Mouse (Mus musculus) intestine, postnatal 0 days (tissue): ENCODE measurements around the gene Gna12. TPM values are rescaled to one million over a fixed set of nuclear protein-coding genes. Genes with fewer than 3 reads are reported as not detected.

Source experiments
- ATAC-seq: fragments of 200-750 bp; cut with Nextera tagmentation; 2 replicates; pipeline ENCODE4 v1.8.0; 2017; ENCODE audit warnings: mild to moderate bottlenecking, moderate TSS enrichment, moderate library complexity
- H3K27ac ChIP-seq: fragments of 300-500 bp; sonication (generic); 2 replicates; pipeline ENCODE4 v1.5.1; 2014; ENCODE audit warnings: mild to moderate bottlenecking, low read depth, low read length, moderate library complexity
- H3K27me3 ChIP-seq: fragments of 300-500 bp; sonication (generic); replicated peaks from 2 replicates; pipeline ENCODE4 v1.6.1; 2014; ENCODE audit warnings: low read length, mixed read lengths; ENCODE audit not compliant: control insufficient read depth, insufficient read depth
- H3K36me3 ChIP-seq: fragments of 300-500 bp; sonication (generic); 2 replicates; pipeline ENCODE4 v1.6.1; 2014; ENCODE audit warnings: mild to moderate bottlenecking, moderate library complexity; ENCODE audit not compliant: control insufficient read depth, insufficient read depth
- H3K4me1 ChIP-seq: fragments of 300-500 bp; sonication (generic); replicated peaks from 2 replicates; pipeline ENCODE4 v1.6.1; 2014; ENCODE audit warnings: antibody characterized with exemption, low read length, mixed read lengths; ENCODE audit not compliant: control insufficient read depth, insufficient read depth
- H3K4me2 ChIP-seq: fragments of 300-500 bp; sonication (generic); replicated peaks from 2 replicates; pipeline ENCODE4 v1.6.1; 2014; ENCODE audit warnings: low read depth, mild to moderate bottlenecking, moderate library complexity
- H3K4me3 ChIP-seq: fragments of 300-500 bp; sonication (generic); 2 replicates; pipeline ENCODE4 v1.5.1; 2014; ENCODE audit warnings: low read depth, low read length
- H3K9ac ChIP-seq: fragments of 300-500 bp; sonication (generic); 2 replicates; pipeline ENCODE4 v1.6.1; 2014; ENCODE audit warnings: mild to moderate bottlenecking, low read depth, low read length
- H3K9me3 ChIP-seq: fragments of 300-500 bp; sonication (generic); 2 replicates; pipeline ENCODE4 v1.6.1; 2016; ENCODE audit warnings: mixed run types; ENCODE audit not compliant: control insufficient read depth
- CTCF ChIP-seq: sonication (generic); IDR thresholded peaks from 2 replicates; pipeline ENCODE4 v1.5.1; 2016; ENCODE audit warnings: low read depth, mild to moderate bottlenecking, control low read depth, antibody characterized with exemption, moderate library complexity
- WGBS: fragments of 180-500 bp; shearing (Covaris S2); extraction: QIAGEN DNeasy Blood & Tissue Kit; methylation state at CpG from one replicate; pipeline ENCODE4 v1.1.7; 2014; 5-methylcytosine and 5-hydroxymethylcytosine counted together
- polyA plus RNA-seq: library from polyadenylated mRNA; unstranded; fragments of >200 nt; fragmentation: Nextera tagmentation; extraction: Ambion mirVana; gene quantifications from 2 replicates; pipeline ENCODE4 v1.2.1, GENCODE M21; 2015

The Gna12 gene
- polyA plus RNA-seq, result 13.8 and 14.4 TPM in 2 replicates

- peak within 1 kb of the TSS; percentile 61 for H3K4me3 ChIP-seq
- no peak for TF ChIP-seq CTCF
- peak within 1 kb of the TSS; percentile 77 for H3K27ac ChIP-seq
- 0 out of 2 replicates have a peak, but pooled peaks cover 3% of the 10 kb centered on the region for H3K4me1 ChIP-seq
- H3K36me3 ChIP-seq, result no peaks in the 10 kb centered on the region
- WGBS, result under 1% methylated on average over 38 of the region's 49 CpGs
- no peaks in the 10 kb centered on the region for H3K27me3 ChIP-seq
- H3K9ac ChIP-seq, result peak within 1 kb of the TSS; percentile 71
- no peaks in the 10 kb centered on the region for H3K9me3 ChIP-seq
- peak within 1 kb of the TSS; percentile 83 for H3K4me2 ChIP-seq
- ATAC-seq, result peak; percentile 99
These were observed at the start of gene Gna12 for GRCm38 (mm10) chr5:140830314-140831063. Gene Gna12 (minus strand): TSS chr5:140830431.

- Histone ChIP-seq H3K36me3 (no peaks in the 10 kb centered on the region), H3K27me3 (no peaks in the 10 kb centered on the region), H3K27ac (no peak overlapping the region), H3K4me3 (no peak overlapping the region), H3K4me2 (no peak overlapping the region), H3K9me3 (no peaks in the 10 kb centered on the region), H3K4me1 (no peaks in the 10 kb centered on the region), H3K9ac (no peak overlapping the region)
- peak; percentile 54 for TF ChIP-seq CTCF
- 74% methylated on average over 6 of the region's 6 CpGs for WGBS
- no peak for ATAC-seq
These were observed 48.4 kb upstream of the Gna12 start for GRCm38 (mm10) chr5:140878644-140879043.

- Histone ChIP-seq H3K36me3 (no peaks in the 10 kb centered on the region), H3K4me2 (peak overlapping the region; percentile 40; the same call in 1 of the 2 replicates), H3K27ac (no peak overlapping the region), H3K4me1 (no peaks in the 10 kb centered on the region), H3K9ac (no peak overlapping the region), H3K4me3 (no peak overlapping the region), H3K27me3 (no peaks in the 10 kb centered on the region), H3K9me3 (no peaks in the 10 kb centered on the region)
- ATAC-seq, result no peak
- TF ChIP-seq CTCF, result no peak
- 69% methylated on average over 6 of the region's 6 CpGs for WGBS
These were observed 43.6 kb upstream of the Gna12 start for GRCm38 (mm10) chr5:140873736-140874307.

GRCm38 (mm10) chr5:140873039-140873551, 42.9 kb upstream of the Gna12 start:
- Histone ChIP-seq H3K27me3 (no peaks in the 10 kb centered on the region), H3K9me3 (no peaks in the 10 kb centered on the region), H3K4me2 (peak overlapping the region; percentile 40), H3K36me3 (no peaks in the 10 kb centered on the region), H3K9ac (no peak overlapping the region), H3K4me3 (no peak overlapping the region), H3K27ac (no peak overlapping the region), H3K4me1 (no peaks in the 10 kb centered on the region)
- WGBS, result 18% methylated on average over 18 of the region's 18 CpGs
- no peak for TF ChIP-seq CTCF
- ATAC-seq, result no peak

DNA sequence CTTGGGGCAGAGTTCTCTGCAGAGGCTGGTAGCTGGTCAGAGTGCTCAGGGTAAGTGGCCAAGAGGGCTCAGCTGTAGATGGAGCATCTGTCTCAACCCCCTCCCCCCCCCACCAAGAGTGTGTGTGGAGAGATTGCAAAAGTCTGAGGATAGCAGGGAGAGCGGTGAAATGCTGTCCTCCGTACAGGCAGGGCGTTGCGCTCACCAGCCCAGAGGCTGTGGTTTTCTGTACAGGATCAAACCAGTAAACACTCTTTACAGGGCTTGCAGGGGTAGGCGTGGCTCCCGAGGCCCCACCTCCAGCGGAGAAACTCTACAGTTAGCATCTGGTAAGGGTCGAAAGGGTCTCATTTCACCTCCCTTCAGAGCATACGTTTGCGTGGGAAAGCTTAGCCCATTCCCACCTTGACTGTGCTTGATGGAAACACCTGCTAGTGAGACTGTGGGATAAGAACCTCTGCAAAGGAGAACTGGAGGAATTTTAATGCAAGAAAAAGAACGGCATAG, 42.4 kb upstream of the Gna12 start:
- ATAC-seq, result no peak
- H3K27ac ChIP-seq, result no peak overlapping the region
- no peaks in the 10 kb centered on the region for H3K9me3 ChIP-seq
- no peaks in the 10 kb centered on the region for H3K36me3 ChIP-seq
- H3K4me1 ChIP-seq, result no peaks in the 10 kb centered on the region
- H3K4me2 ChIP-seq, result no peak overlapping the region; the same call in 1 of the 2 replicates
- TF ChIP-seq CTCF, result no peak
- WGBS, result 31% methylated on average over 11 of the region's 11 CpGs
- H3K27me3 ChIP-seq, result no peaks in the 10 kb centered on the region
- H3K4me3 ChIP-seq, result no peak overlapping the region
- H3K9ac ChIP-seq, result no peak overlapping the region

DNA sequence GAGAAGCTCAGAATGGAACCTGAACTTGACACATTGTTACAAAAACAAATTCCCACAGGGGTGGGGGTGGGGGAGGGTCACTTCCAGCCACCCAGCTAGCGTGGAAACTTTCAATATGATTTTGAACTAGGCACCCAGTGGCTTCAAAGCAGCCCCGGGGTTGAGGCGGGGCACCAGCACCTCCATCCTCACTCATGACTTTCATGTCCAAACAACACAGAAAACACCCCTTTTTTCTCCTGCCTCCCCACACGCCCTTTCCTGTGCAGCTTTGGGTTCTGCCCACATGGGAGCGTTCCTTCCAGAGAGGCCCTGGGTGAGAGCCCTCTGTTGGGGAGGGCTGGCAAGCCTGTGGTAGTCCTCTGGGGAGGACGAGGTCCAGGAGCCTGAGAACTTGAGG, 41.0 kb upstream of the Gna12 start:
- H3K4me3 ChIP-seq, result no peak overlapping the region
- no peaks in the 10 kb centered on the region for H3K9me3 ChIP-seq
- H3K4me2 ChIP-seq, result no peak overlapping the region
- ATAC-seq, result 0 out of 2 replicates have a peak, but pooled peaks have one; percentile 22
- H3K36me3 ChIP-seq, result no peaks in the 10 kb centered on the region
- no peaks in the 10 kb centered on the region for H3K4me1 ChIP-seq
- no peaks in the 10 kb centered on the region for H3K27me3 ChIP-seq
- H3K9ac ChIP-seq, result no peak overlapping the region
- H3K27ac ChIP-seq, result no peak overlapping the region
- WGBS, result 57% methylated on average over 6 of the region's 6 CpGs
- no peak for TF ChIP-seq CTCF
